Mouse (Mus musculus): ENCODE results near the gene Mios.

DNA sequence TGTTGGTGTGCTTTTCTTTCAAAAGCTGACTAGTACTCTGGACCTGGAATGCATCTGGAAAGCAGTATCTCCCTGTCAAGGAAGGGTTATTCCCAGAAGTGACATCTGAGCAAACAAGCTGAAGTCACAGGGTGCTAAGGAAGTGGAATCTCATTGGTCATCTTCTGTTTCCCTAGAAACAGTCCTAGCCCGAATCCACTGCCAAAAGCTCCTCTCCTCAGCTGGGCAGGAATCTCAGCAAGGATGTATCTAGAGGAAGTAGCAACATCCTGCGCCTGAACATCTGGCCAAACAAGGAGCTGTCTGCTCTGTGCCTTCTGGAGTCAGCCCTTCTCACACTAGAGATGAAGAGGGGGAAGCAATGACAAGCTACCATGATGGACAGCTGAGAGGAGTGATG is 35.0 kb upstream of the Mios start:
- TF ChIP-seq CTCF (IDR thresholded peaks at IDR 0.05; ENCODE audit: insufficient read depth, low read depth, low read length): no peak
- TF ChIP-seq POLR2A (IDR thresholded peaks at IDR 0.05; ENCODE audit: insufficient read depth, low read depth, low read length): no peak
